In the genomic region with DNA sequence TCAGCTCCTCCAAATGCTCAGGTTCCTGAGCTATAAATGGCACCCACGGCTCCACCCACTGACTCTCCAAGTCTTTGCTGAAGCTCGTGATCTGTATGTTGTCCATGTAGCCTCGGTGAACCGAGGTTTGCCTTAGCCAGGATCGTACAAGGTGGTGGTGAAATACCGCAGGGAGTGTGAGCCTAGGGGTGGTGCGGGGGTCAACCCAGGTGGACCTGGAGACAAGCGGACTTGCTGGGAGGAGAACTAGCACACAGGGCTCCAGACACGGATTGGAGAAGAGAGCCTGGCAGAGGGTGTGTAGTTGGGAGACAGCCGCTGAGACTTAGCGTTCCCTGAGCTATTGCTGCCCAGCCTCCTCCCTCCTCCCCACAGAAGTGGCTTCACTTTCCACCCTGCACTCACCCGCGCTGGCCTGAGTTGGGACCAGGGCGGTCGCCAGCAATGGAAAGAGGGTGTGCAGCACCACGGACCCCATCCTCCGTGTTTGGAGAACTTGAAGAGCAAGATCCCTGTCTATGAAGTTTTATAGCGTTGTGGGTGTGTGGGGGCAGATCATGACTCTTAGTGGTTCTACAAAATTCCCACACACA, we compare ENCODE assay signal across 9 mouse cellular contexts. TPM values are rescaled to one million over a fixed set of nuclear protein-coding genes. Genes with fewer than 3 reads are reported as not detected.
A peak's percentile ranks its signal among the peaks of the same experiment; 100 is the strongest.
DNase-seq lines count a peak whose midpoint lies in the region; ATAC-seq and TF ChIP-seq lines count a peak whose summit lies in the region.
"Had no signal": no experiment of that assay in that cellular context is flagged by ENCODE, and none has a peak within 500 bp of the region (broad histone marks: within the 10 kb centered on the region; RNA-seq: fewer than 3 reads in every experiment).

A gene (minus strand): TSS at position 17 of the 593 bp plus-strand sequence.

- H3K27me3 ChIP-seq in heart, embryonic 13.5 days (replicated peaks): peaks cover 15% of the 10 kb centered on the region
- H3K27me3 ChIP-seq in liver, embryonic 16.5 days (ENCODE audit: control insufficient read depth, insufficient read depth, low read depth, low read length): peaks cover 5% of the 10 kb centered on the region; the same call in 1 of the 2 replicates
- H3K27me3 ChIP-seq in forebrain, embryonic 16.5 days (replicated peaks; ENCODE audit: control insufficient read depth, insufficient read depth, low read length): no peaks in the 10 kb centered on the region

- H3K4me2 ChIP-seq in heart, embryonic 13.5 days: peak within 1 kb of the TSS; percentile 71
- H3K4me2 ChIP-seq in liver, embryonic 16.5 days (ENCODE audit: low read depth, low read length): 0 out of 2 replicates have a peak within 1 kb of the TSS, but pooled peaks have one; percentile 8
- H3K4me2 ChIP-seq in forebrain, embryonic 16.5 days (ENCODE audit: low read length): no peak within 1 kb of the TSS

- TF ChIP-seq CTCF in cortical plate, adult 2 months (IDR thresholded peaks at IDR 0.05; ENCODE audit: extremely low read depth, insufficient read depth, low read length): no peak

- no peaks in the 10 kb centered on the region for H3K9me3 ChIP-seq in heart, embryonic 13.5 days
- no peaks in the 10 kb centered on the region for H3K9me3 ChIP-seq in liver, embryonic 16.5 days (replicated peaks; ENCODE audit: control insufficient read depth, low read length)
- H3K9me3 ChIP-seq in forebrain, embryonic 16.5 days (ENCODE audit: control insufficient read depth, low read length): no peaks in the 10 kb centered on the region

- H3K4me1 ChIP-seq in cortical plate, adult 2 months (ENCODE audit: control insufficient read depth, insufficient read depth, low read length): no peaks in the 10 kb centered on the region
- peaks cover 16% of the 10 kb centered on the region for H3K4me1 ChIP-seq in heart, embryonic 13.5 days
- no peaks in the 10 kb centered on the region for H3K4me1 ChIP-seq in liver, embryonic 16.5 days (ENCODE audit: control insufficient read depth, low read depth, low read length)
- no peaks in the 10 kb centered on the region for H3K4me1 ChIP-seq in forebrain, embryonic 16.5 days (replicated peaks; ENCODE audit: control insufficient read depth, insufficient read depth, low read length)

- ATAC-seq in heart, embryonic 13.5 days (ENCODE audit: extremely low read depth, insufficient number of reproducible peaks, low FRiP score, low TSS enrichment): no peak
- no peak for ATAC-seq in liver, embryonic 16.5 days (ENCODE audit: low read depth)
- ATAC-seq in forebrain, embryonic 16.5 days: no peak
- ATAC-seq: Patski had no signal

- no peak for TF ChIP-seq POLR2A in cortical plate, adult 2 months (IDR thresholded peaks at IDR 0.05; ENCODE audit: extremely low read depth, insufficient read depth, low read length)

- peak; percentile 16 for DNase-seq in kidney, postnatal 10 days
- no peak for DNase-seq in kidney, postnatal 25 days
- DNase-seq in thymus, postnatal 4 days: no peak
- no peak for DNase-seq in urinary bladder, postnatal 36 days (ENCODE audit: low spot score in 2 of 2)

- H3K9ac ChIP-seq in heart, embryonic 13.5 days: peak within 1 kb of the TSS; percentile 63
- H3K9ac ChIP-seq in liver, embryonic 16.5 days (ENCODE audit: low read depth, low read length): no peak within 1 kb of the TSS
- H3K9ac ChIP-seq in forebrain, embryonic 16.5 days (replicated peaks; ENCODE audit: low read depth, low read length): no peak within 1 kb of the TSS

- no peak within 1 kb of the TSS for H3K27ac ChIP-seq in cortical plate, adult 2 months (ENCODE audit: insufficient read depth, low read length)
- H3K27ac ChIP-seq in heart, embryonic 13.5 days (replicated peaks): no peak within 1 kb of the TSS
- no peak within 1 kb of the TSS for H3K27ac ChIP-seq in liver, embryonic 16.5 days (ENCODE audit: low read length)
- H3K27ac ChIP-seq in forebrain, embryonic 16.5 days (ENCODE audit: low read length): no peak within 1 kb of the TSS

- H3K4me3 ChIP-seq in cortical plate, adult 2 months (ENCODE audit: insufficient read depth, low read length): peak within 1 kb of the TSS; percentile 35
- H3K4me3 ChIP-seq in heart, embryonic 13.5 days: peak within 1 kb of the TSS; percentile 44
- H3K4me3 ChIP-seq in liver, embryonic 16.5 days (ENCODE audit: low read depth, low read length): no peak within 1 kb of the TSS
- H3K4me3 ChIP-seq in forebrain, embryonic 16.5 days (replicated peaks; ENCODE audit: low read length): no peak within 1 kb of the TSS

- no peaks in the 10 kb centered on the region for H3K36me3 ChIP-seq in heart, embryonic 13.5 days
- no peaks in the 10 kb centered on the region for H3K36me3 ChIP-seq in liver, embryonic 16.5 days (ENCODE audit: control insufficient read depth, insufficient read depth)
- H3K36me3 ChIP-seq in forebrain, embryonic 16.5 days (ENCODE audit: control insufficient read depth, insufficient read depth): no peaks in the 10 kb centered on the region

- WGBS in heart, embryonic 13.5 days: 6% methylated on average over 18 of the region's 18 CpGs
- WGBS in liver, embryonic 16.5 days (ENCODE audit: insufficient replicate concordance): 6% methylated on average over 18 of the region's 18 CpGs
- WGBS in forebrain, embryonic 16.5 days: 10% methylated on average over 18 of the region's 18 CpGs

RNA-seq across cellular contexts. Expression of the gene that starts here (rescaled TPM):
- polyA plus RNA-seq in cortical plate, adult 2 months (2012; rRNA removed): 0.85 and 1.0 TPM in 2 replicates
- polyA plus RNA-seq in heart, embryonic 13.5 days (2015; fragmentation: Nextera tagmentation; extraction: Ambion mirVana): not detected in 2 replicates
- polyA plus RNA-seq in liver, embryonic 16.5 days (2015; fragmentation: Nextera tagmentation; extraction: Ambion mirVana): not detected in 2 replicates
- polyA plus RNA-seq in forebrain, embryonic 16.5 days (2015; fragmentation: Nextera tagmentation; extraction: Ambion mirVana): 0.25 TPM in 1 of 2 replicates, not detected in the other
- polyA plus RNA-seq: Patski had no signal

Comparison
In these comparisons a context has a peak if more than half of its experiments do, and no peak if none do; other contexts are left out.
1. H3K4me3 ChIP-seq: peak in cortical plate, adult 2 months (single experiment) and heart, embryonic 13.5 days (single experiment); none in liver, embryonic 16.5 days (single experiment) and forebrain, embryonic 16.5 days (single experiment).